Mouse (Mus musculus): ENCODE measurements at regions not wholly inside any gene's neighbourhood (a gene's known extent, or its start where the extent isn't known, plus 50 kb on each side); places are given as distances from the start of the nearest gene placed in this dataset.

- TF ChIP-seq POLR2A (IDR thresholded peaks at IDR 0.05; ENCODE audit: extremely low read depth, insufficient read depth, low read length), result no peak
- no peak for TF ChIP-seq CTCF (IDR thresholded peaks at IDR 0.05; ENCODE audit: low read depth, low read length)
These were observed 196.5 kb upstream of the Kcnab2 start for GRCm38 (mm10) chr4:152674140-152674539.

Data from liver, adult 2 months (tissue).